Mouse (Mus musculus) left cerebral cortex, adult 9 months (tissue): ENCODE results near the gene Capn12.

Source experiments
- DNase-seq, 2 experiments: peaks; one replicate each; pipeline ENCODE4 v3.0.0; 2022; ENCODE audit warnings: low spot score in 2 of 2

The Capn12 gene

GRCm38 (mm10) chr7:28919815-28920214, 38.6 kb downstream of the Capn12 start:
- DNase-seq = peak in 1 of 2 experiments; percentile 45

- no peak for DNase-seq
Measured at GRCm38 (mm10) chr7:28921178-28921577, 40.0 kb downstream of the Capn12 start.

- DNase-seq = no peak
Measured at GRCm38 (mm10) chr7:28921722-28922465, 40.7 kb downstream of the Capn12 start.

GRCm38 (mm10) chr7:28922606-28923005, 41.4 kb downstream of the Capn12 start:
- peak in 1 of 2 experiments; percentile 58 for DNase-seq

GRCm38 (mm10) chr7:28923865-28924291, 42.7 kb downstream of the Capn12 start:
- DNase-seq = no peak

DNA sequence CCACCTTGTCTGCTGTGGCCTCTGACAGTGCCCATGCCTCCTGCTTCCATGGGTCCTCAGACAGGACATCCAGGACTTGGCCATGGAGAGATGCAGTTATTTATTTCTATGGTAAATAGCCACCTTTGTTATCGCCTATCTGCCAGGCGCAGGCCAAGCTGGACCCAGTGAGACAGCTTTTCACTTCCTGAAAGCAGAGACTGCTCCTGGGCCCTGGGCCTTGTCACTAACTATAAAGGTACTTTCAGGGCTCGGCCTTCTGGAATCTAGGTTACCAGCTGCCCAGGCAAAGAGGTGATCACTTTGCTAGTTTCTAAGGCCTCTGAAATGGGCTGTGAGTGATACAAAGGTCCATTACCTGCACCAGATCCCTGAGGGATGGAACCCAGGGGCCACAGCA, 43.6 kb downstream of the Capn12 start:
- DNase-seq = no peak

- DNase-seq = no peak
Measured at GRCm38 (mm10) chr7:28925317-28925716, 44.1 kb downstream of the Capn12 start.

GRCm38 (mm10) chr7:28926172-28926571, 45.0 kb downstream of the Capn12 start:
- no peak for DNase-seq

- no peak for DNase-seq
Measured at GRCm38 (mm10) chr7:28929381-28929780, 48.2 kb downstream of the Capn12 start.

DNA sequence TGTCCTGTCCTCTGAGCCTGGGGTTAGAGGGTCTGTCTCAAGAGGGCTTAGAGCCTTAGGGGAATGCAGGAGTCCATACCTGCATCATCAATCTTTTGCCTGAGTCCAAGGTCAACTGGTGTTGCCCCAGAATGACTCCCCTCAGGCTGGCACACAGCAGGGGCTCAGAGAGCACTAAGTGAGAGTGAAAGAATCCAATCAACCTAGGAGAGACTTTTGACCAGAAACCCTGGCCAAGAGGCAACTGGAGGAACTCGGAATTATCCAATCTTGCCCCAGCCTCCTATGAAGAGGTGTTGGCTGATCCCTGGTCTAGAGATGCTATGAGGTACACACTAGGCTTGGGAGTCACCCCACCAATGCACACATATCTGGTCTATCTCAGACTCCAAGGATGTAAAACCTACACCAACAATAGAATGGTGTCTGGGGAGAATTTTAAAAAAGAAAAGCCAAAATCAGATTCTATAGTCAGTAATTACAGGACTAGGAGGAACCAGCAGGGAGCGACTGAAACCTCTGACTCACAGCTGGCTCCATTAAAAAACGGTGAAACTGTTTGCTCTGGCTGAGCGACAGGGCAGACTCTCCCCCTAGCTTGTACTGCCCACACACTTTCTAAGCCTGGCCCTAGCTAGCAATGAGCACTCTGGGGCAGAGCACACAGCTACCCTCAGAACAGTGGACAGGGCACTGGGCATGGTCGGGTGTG, 49.3 kb downstream of the Capn12 start:
- peak in 1 of 2 experiments; percentile 48 for DNase-seq

GRCm38 (mm10) chr7:28931032-28931694, 49.9 kb downstream of the Capn12 start:
- no peak for DNase-seq

- no peak for DNase-seq
Measured at GRCm38 (mm10) chr7:28931695-28932039, 50.4 kb downstream of the Capn12 start.

- DNase-seq = no peak
Measured at GRCm38 (mm10) chr7:28932421-28933041, 51.3 kb downstream of the Capn12 start.

DNA sequence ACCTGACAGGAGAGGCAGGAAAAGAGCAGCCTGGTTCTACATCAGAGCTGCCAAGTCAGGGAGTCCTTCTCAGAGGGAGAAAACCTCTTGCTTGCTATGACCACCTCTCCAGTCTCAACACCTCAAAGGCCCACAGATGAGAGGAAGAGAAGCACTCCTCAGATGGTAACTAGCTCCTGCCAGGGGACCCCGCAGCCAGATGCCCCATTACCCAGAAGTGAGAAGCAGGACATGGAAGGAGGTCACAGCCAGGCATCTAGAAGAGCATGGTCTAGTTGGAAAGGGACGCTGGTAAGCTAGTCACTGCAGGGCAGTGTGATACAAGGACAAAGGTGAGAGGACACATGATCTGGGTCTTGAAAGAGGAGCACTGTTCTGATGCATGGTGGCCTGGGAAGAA, 52.6 kb downstream of the Capn12 start:
- no peak for DNase-seq

GRCm38 (mm10) chr7:28936787-28937186, 55.6 kb downstream of the Capn12 start:
- DNase-seq = no peak

DNA sequence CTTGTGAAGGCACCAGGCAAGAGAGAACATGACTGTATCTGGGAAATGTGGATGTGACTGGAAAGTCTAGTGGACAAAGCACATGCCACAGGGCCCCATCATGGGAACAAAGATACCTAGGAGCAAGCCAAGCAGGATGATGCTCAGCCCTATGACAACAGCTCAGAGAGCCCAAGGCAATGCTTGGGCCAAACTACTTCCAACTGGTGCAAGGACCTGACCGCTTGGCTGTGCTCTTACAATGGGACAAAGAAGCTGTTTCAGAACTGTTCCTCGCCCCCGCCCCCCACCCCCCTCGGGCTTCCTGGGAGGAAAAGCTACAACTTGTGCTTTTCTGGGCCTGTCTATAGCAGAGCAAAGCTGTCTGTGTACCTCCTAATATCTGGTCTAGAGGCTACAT, 57.4 kb downstream of the Capn12 start:
- DNase-seq = no peak

GRCm38 (mm10) chr7:28939418-28940183, 58.4 kb downstream of the Capn12 start:
- no peak for DNase-seq

DNA sequence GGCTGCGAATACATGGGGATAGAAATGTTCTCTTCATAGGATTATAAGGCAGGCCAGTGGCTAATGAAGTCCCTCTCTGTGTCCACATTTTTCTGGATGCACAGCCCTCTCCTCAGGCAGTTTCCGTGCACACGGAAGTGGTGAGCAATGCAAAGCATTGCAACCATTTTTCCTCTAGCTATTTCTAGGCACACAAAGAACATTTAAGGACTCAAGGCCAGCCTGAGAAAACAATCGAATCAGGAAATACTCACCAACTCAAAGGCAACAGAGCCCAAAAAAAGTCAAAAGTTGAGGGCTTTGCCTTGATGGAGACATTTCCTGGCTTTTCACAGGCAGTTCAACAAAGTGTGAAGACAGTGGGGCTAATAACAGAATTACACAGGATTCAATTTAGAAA, 59.9 kb downstream of the Capn12 start:
- no peak for DNase-seq

GRCm38 (mm10) chr7:28941542-28941941, 60.3 kb downstream of the Capn12 start:
- DNase-seq = no peak
